Mouse (Mus musculus) midbrain, embryonic 12.5 days (tissue): Measurements from ENCODE around the gene Ints1. TPM values are rescaled to one million over a fixed set of nuclear protein-coding genes. Genes with fewer than 3 reads are reported as not detected.

Experiments
- ATAC-seq: fragments of 200-750 bp; cut with Nextera tagmentation; 2 replicates; pipeline ENCODE4 v1.8.0; 2017; ENCODE audit warnings: low read depth, moderate TSS enrichment, moderate library complexity; ENCODE audit not compliant: low FRiP score
- H3K27ac ChIP-seq: fragments of 300-500 bp; sonication (generic); replicated peaks from 2 replicates; pipeline ENCODE4 v1.5.1; 2016; ENCODE audit warnings: mild to moderate bottlenecking
- H3K27me3 ChIP-seq: fragments of 300-500 bp; sonication (generic); 2 replicates; pipeline ENCODE4 v1.6.1; 2016; ENCODE audit warnings: mild to moderate bottlenecking
- H3K36me3 ChIP-seq: fragments of 300-500 bp; sonication (generic); 2 replicates; pipeline ENCODE4 v1.6.1; 2016
- H3K4me1 ChIP-seq: fragments of 300-500 bp; sonication (generic); 2 replicates; pipeline ENCODE4 v1.6.1; 2016
- H3K4me2 ChIP-seq: fragments of 300-500 bp; sonication (generic); replicated peaks from 2 replicates; pipeline ENCODE4 v1.6.1; 2016; ENCODE audit warnings: mild to moderate bottlenecking, moderate library complexity
- H3K4me3 ChIP-seq: fragments of 300-500 bp; sonication (generic); 2 replicates; pipeline ENCODE4 v1.5.1; 2016; ENCODE audit warnings: mild to moderate bottlenecking
- H3K9ac ChIP-seq: fragments of 300-500 bp; sonication (generic); replicated peaks from 2 replicates; pipeline ENCODE4 v1.6.1; 2016; ENCODE audit warnings: mild to moderate bottlenecking, moderate library complexity
- H3K9me3 ChIP-seq: fragments of 300-500 bp; sonication (generic); 2 replicates; pipeline ENCODE4 v1.6.1; 2016; ENCODE audit warnings: mild to moderate bottlenecking
- WGBS: fragments of 180-500 bp; shearing (Covaris S2); methylation state at CpG from one replicate; pipeline ENCODE4 v1.1.7; 2016; 5-methylcytosine and 5-hydroxymethylcytosine counted together
- polyA plus RNA-seq: library from polyadenylated mRNA; unstranded; fragments of >200 nt; fragmentation: Nextera tagmentation; extraction: Ambion mirVana; gene quantifications from 2 replicates; pipeline ENCODE4 v1.2.1, GENCODE M21; 2016

Ints1 gene
- polyA plus RNA-seq, 1 experiment from 2014 or later: 39.8 TPM

DNA sequence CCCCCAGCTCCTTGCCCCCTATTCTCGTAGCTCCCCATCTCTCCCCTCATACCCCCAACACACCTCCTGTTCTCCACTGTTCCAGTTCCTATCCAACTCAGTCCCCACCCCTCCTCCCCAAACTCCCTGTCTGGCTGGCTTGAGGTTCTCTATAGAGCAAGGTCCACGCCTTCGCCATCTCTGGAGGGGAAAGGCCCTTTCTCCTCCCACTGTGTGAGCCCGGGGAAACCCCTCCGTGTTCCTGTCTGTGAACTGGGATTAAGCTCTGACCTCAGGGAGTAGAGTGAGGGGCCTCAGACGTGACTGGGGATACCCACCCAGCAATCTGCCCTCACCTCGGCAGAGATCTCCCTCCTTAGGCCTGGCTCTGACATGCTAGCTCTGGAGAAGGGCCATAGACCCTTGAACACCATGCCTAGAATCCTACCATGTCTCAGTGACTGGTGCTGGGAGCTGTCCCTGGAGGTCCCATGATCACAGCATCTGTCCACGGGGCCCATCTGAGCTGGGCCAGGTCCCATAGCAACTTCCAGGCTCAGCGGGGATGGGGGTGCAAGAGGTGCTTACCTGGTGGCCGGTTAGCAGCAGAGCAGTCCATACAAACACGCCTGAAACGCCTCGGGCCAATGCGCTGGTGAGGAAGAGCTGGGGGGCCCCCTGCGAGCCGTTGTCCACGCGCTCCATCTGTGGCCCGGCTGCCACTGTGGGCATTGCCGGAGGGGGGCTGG is 37.1 kb upstream of the Ints1 start:
- H3K36me3 ChIP-seq: no peaks in the 10 kb centered on the region

DNA sequence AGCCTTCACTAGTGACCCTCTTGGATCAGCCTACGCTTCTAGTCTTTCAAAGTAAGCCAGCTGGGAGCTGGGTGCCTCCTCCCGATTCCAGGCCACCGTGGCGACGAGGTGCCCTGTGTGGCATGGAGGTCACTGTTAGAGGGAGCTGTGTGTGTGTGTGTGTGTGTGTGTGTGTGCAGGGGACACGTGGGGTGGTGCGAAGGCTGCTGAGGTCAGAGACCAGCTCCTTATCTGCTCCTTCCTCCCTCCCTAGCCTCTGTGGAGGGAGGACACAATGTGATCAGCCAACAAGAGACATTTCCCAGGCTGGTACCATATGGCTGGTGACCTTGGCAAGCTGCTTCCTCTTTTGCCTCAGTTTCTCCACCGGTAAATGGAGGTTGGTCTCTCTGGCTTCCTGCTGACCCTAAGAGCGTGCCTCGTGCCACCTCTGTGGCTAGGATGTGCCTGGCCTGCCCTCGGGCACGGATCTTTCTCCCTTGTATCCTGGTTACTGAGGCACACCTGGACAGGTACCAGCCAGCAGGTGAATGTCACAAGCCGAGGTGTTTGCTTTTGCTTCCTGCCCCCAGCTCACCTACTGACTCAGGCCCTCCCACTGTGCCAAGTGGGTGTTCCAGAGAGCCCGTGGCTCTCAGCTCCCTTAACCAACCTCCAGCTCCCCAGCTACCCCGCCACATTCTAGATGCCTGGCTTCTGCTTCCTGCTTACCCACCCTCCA is 36.4 kb upstream of the Ints1 start:
- Histone ChIP-seq H3K4me1 (no peaks in the 10 kb centered on the region), H3K4me2 (no peak overlapping the region), H3K27me3 (peaks cover 30% of the 10 kb centered on the region), H3K4me3 (no peak overlapping the region), H3K9ac (no peak overlapping the region), H3K36me3 (no peaks in the 10 kb centered on the region), H3K27ac (no peak overlapping the region), H3K9me3 (no peaks in the 10 kb centered on the region)
- no peak for ATAC-seq
- 78% methylated on average over 15 of the region's 15 CpGs for WGBS

More for the DNA sequence above, 37.1 kb upstream of the Ints1 start:
- peaks cover 30% of the 10 kb centered on the region for H3K27me3 ChIP-seq
- no peak overlapping the region for H3K4me2 ChIP-seq
- H3K9ac ChIP-seq: no peak overlapping the region
- no peak overlapping the region for H3K27ac ChIP-seq
- WGBS: 73% methylated on average over 20 of the region's 20 CpGs
- H3K4me1 ChIP-seq: no peaks in the 10 kb centered on the region
- H3K4me3 ChIP-seq: no peak overlapping the region
- no peak for ATAC-seq
- H3K9me3 ChIP-seq: no peaks in the 10 kb centered on the region

DNA sequence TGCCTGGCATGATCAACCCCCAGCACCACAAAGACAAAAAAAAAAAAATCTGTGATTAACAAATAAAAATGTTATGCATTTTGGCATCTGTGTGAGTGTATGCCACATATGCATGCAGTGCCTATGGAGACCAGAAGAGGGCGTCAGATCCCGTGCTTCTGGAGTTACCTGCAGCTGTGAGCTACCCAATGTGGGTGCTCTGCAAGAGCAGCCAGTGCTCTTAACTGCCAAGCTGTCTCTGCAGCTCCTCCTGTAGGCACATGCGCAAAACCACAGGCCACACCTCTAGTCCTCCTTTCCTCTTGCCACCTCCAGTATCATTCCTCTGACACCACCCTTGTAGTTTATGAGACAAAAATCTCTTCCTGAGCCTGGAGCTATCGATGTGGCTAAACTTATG is 33.9 kb upstream of the Ints1 start:
- ATAC-seq: no peak
- Histone ChIP-seq H3K4me2 (no peak overlapping the region), H3K36me3 (no peaks in the 10 kb centered on the region), H3K9ac (no peak overlapping the region), H3K27me3 (peaks cover 26% of the 10 kb centered on the region), H3K9me3 (no peaks in the 10 kb centered on the region), H3K27ac (no peak overlapping the region), H3K4me3 (no peak overlapping the region), H3K4me1 (no peaks in the 10 kb centered on the region)
- WGBS: 52% methylated on average over 4 of the region's 4 CpGs

DNA sequence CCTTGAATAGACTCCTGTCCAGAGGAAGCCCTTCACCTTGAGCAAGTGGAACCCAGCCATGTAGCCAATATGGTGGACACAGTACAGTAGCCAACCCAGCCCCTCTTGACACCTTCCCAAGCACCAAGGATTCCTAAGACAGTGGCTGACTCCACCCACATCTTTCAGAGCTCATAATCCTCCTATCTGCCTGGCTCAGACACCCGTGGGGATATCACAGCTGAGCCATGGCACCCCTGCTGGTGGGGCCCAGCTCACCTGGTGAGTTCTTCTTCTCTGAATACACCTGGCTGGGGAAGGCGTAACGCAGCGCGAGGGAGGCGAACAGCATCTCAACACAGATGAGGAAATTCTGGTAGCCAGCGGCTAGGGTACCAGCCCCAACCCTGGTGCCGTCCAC is 30.4 kb upstream of the Ints1 start:
- Histone ChIP-seq H3K9ac (no peak overlapping the region), H3K4me3 (no peak overlapping the region), H3K4me2 (no peak overlapping the region), H3K36me3 (peaks cover 11% of the 10 kb centered on the region), H3K27ac (no peak overlapping the region), H3K4me1 (peaks cover 10% of the 10 kb centered on the region), H3K27me3 (peaks cover 12% of the 10 kb centered on the region; the same call in 1 of the 2 replicates), H3K9me3 (no peaks in the 10 kb centered on the region)
- no peak for ATAC-seq
- 91% methylated on average over 8 of the region's 8 CpGs for WGBS

DNA sequence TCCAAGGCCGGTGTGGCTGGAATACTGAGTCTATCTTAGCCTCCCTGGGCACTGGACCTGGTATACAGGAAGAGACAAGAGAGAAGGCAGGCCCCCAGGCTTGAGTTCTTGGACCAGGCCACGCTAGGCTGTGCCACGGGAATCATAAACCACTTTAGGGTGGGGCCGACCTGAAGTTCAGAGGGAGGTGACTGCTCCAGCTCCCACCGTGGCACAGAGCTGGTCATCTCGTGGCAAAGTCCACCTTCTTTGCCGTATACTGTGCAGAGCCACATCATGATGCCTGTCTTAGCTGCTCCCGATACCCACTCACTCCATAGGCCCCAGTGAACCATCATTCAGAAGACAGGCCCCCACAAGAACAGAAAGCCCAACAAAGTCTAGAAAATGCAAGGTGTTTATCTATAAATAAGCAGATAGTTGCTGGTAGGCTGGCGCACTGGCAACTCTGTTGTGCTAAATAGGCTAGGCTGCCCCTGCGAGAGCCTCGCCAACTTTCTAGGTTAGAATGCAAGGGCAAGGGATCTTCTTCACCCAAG is 29.2 kb upstream of the Ints1 start:
- Histone ChIP-seq H3K9ac (no peak overlapping the region), H3K4me1 (peaks cover 12% of the 10 kb centered on the region), H3K9me3 (no peaks in the 10 kb centered on the region), H3K36me3 (peaks cover 24% of the 10 kb centered on the region), H3K4me3 (no peak overlapping the region), H3K27ac (no peak overlapping the region), H3K4me2 (no peak overlapping the region), H3K27me3 (peaks cover 17% of the 10 kb centered on the region; the same call in 1 of the 2 replicates)
- WGBS: 88% methylated on average over 11 of the region's 11 CpGs
- no peak for ATAC-seq

DNA sequence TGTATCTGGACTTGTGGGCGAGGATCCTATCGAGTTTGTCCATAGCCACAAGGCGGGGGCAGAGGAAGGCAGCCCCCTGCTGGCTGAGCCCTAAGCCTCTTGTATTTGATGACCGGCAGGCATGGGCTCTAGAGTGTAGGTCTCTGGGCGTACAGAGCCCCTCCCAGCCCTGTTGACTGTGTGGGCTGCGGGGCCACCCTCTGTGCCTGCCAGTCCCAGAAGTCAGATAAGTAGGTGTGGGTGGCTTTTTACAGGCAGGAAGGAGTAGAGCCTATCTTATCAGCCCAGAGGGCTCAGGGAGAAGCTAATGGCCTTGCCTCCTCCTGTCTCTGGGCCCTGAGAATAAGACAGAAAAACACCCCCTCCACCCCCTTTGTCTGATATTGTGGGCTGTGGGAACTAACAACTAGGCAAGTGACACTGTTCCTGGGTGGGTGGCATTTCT is 28.7 kb upstream of the Ints1 start:
- Histone ChIP-seq H3K4me3 (no peak overlapping the region), H3K4me1 (peaks cover 17% of the 10 kb centered on the region), H3K27ac (no peak overlapping the region), H3K36me3 (peaks cover 29% of the 10 kb centered on the region), H3K27me3 (peaks cover 17% of the 10 kb centered on the region; the same call in 1 of the 2 replicates), H3K9me3 (no peaks in the 10 kb centered on the region), H3K4me2 (0 out of 2 replicates have a peak overlapping the region, but pooled peaks have one; percentile 16), H3K9ac (no peak overlapping the region)
- WGBS: 8% methylated on average over 6 of the region's 6 CpGs
- 0 out of 2 replicates have a peak, but pooled peaks have one; percentile 47 for ATAC-seq

DNA sequence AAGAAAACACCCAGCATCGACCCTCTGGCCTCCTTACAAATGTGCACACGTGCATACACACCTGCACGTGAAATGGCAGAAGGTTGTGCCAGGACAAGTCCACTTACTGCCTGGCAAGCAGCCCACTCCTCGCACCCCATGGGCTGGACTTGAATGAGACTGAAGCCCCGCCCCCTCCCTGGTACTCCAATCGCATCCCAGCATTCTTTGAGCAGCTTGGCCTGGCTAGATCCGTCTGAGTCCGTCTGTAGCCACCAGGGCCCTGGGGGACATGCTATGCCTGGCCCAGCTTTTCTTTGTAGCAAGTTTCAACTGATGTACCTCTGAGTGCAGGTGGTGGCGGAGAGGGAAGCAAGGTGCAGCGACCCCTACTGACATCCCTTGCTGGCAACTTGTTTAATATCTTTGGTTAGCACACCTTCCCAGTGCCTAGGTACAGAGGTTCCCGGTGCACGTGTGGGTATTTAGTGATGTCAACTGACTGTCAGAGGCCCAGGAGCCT is 28.2 kb upstream of the Ints1 start:
- no peak overlapping the region for H3K4me3 ChIP-seq

DNA sequence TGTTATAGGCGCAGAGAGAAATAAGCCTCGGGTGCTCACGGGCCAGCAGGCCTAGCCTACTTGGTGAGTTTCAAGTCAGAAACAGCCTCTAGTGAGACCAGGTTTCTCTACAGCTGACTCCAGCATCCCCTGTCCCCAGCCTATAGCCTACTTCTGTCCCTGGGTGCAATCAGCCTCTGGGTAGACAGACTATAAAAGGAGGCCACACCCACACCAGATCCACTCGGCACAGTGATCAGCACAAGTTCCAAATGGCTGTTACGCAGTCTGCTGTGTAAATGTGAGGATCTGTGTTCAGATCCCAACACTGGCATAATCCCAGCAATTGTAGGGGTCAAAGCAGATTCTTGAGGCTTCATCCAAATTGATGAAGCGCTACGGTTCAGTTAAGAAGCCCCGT is 27.7 kb upstream of the Ints1 start:
- Histone ChIP-seq H3K9me3 (no peaks in the 10 kb centered on the region), H3K27ac (no peak overlapping the region), H3K27me3 (peaks cover 17% of the 10 kb centered on the region; the same call in 1 of the 2 replicates), H3K36me3 (peaks cover 30% of the 10 kb centered on the region), H3K4me2 (peak overlapping the region; percentile 16), H3K4me1 (peaks cover 27% of the 10 kb centered on the region), H3K4me3 (no peak overlapping the region), H3K9ac (no peak overlapping the region)
- ATAC-seq: no peak
- WGBS: 79% methylated on average over 8 of the region's 8 CpGs

More for the DNA sequence above, 28.2 kb upstream of the Ints1 start:
- peak overlapping the region; percentile 16 for H3K4me2 ChIP-seq
- H3K4me1 ChIP-seq: peaks cover 22% of the 10 kb centered on the region
- WGBS: 12% methylated on average over 12 of the region's 12 CpGs
- peak; percentile 76 for ATAC-seq
- H3K27me3 ChIP-seq: peaks cover 17% of the 10 kb centered on the region; the same call in 1 of the 2 replicates
- H3K27ac ChIP-seq: no peak overlapping the region
- H3K9me3 ChIP-seq: no peaks in the 10 kb centered on the region
- H3K36me3 ChIP-seq: peaks cover 30% of the 10 kb centered on the region
- H3K9ac ChIP-seq: no peak overlapping the region

DNA sequence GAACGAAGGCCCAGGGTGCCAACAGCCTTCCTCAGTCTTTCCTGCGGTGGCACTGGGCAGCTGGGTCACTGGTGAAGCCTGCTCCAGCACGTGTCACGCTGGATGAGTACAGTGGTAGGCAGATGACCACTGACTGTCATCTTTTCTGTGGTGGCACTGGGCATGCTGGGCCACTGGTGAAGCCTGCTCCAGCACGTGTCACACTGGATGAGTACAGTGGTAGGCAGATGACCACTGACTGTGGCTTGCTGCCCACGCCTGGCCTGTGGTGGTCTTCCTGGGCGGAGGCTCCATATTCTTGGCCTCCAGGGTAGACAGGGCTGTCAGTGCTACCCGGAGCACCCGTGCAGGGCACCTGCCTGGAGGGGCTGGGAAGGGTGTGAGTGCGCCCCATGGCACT is 26.4 kb upstream of the Ints1 start:
- Histone ChIP-seq H3K4me3 (no peak overlapping the region), H3K4me1 (peaks cover 40% of the 10 kb centered on the region), H3K9me3 (no peaks in the 10 kb centered on the region), H3K9ac (no peak overlapping the region), H3K27me3 (0 out of 2 replicates have a peak, but pooled peaks cover 17% of the 10 kb centered on the region), H3K4me2 (no peak overlapping the region), H3K36me3 (peaks cover 30% of the 10 kb centered on the region), H3K27ac (no peak overlapping the region)
- ATAC-seq: no peak
- 93% methylated on average over 10 of the region's 10 CpGs for WGBS

DNA sequence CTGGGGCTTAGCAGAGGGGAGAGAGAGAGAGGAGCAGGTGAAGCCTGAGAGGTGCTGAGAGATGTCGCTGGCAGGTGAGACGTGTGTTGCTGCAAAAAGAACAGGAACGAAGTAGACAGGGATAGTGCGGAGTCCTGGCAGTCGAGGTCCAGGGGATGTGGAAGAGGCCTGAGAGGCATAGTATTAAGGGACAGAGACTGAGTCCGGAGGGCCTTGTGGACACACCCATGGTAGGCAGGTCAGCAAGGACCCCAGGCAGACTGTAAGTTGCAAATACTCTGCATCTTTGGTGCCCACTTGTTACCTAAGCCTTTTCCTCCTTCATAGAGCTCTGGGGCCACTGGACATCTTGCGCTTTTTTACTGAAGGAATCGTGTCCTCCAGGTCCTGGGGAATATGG is 25.8 kb upstream of the Ints1 start:
- Histone ChIP-seq H3K27ac (no peak overlapping the region), H3K27me3 (peaks cover 17% of the 10 kb centered on the region; the same call in 1 of the 2 replicates), H3K4me2 (no peak overlapping the region), H3K4me3 (no peak overlapping the region), H3K9ac (0 out of 2 replicates have a peak overlapping the region, but pooled peaks have one; percentile 35), H3K4me1 (peaks cover 46% of the 10 kb centered on the region), H3K9me3 (no peaks in the 10 kb centered on the region), H3K36me3 (peaks cover 30% of the 10 kb centered on the region)
- no peak for ATAC-seq
- 96% methylated on average over 8 of the region's 8 CpGs for WGBS

DNA sequence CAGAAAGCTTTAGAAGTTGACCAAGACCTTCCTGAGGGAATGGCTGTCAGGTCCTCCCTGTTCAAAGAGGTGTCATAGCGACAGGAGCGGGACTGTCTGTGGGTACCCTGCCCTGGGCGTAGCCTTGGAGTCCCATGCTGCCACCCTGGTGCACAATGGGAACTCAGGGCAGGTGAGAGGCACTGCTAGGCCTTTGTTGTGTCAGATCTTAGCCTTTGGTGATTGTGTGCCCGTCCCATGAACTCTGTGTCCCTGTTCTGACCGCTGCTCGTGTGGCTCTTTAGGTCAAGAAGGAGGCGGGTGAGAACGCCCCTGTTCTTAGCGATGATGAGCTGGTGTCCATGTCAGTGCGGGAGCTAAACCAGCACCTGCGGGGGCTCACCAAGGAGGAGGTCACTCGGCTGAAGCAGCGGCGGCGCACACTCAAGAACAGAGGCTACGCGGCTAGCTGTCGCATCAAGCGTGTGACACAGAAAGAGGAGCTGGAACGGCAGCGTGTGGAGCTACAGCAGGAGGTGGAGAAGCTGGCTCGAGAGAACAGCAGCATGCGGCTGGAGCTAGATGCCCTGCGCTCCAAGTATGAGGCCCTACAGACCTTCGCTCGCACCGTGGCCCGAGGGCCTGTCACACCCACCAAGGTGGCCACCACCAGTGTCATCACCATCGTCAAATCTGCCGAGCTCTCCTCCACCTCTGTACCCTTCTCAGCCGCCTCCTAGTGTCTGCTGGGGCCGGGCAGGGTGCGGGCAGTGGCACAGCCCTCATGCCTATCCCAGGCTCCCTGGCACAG is 24.5 kb upstream of the Ints1 start:
- Histone ChIP-seq H3K27me3 (peaks cover 25% of the 10 kb centered on the region), H3K4me2 (no peak overlapping the region), H3K36me3 (peaks cover 30% of the 10 kb centered on the region), H3K9ac (no peak overlapping the region), H3K9me3 (no peaks in the 10 kb centered on the region), H3K4me1 (peaks cover 56% of the 10 kb centered on the region), H3K27ac (no peak overlapping the region), H3K4me3 (no peak overlapping the region)
- no peak for ATAC-seq
- 92% methylated on average over 33 of the region's 33 CpGs for WGBS
